Mouse (Mus musculus): ENCODE data around the gene Ddx5.
"Not testable (repeated sequence)": the region's sequence is repeated elsewhere in the genome, so short reads cannot be mapped to it uniquely, and the experiment has no call there.

The Ddx5 gene

DNA sequence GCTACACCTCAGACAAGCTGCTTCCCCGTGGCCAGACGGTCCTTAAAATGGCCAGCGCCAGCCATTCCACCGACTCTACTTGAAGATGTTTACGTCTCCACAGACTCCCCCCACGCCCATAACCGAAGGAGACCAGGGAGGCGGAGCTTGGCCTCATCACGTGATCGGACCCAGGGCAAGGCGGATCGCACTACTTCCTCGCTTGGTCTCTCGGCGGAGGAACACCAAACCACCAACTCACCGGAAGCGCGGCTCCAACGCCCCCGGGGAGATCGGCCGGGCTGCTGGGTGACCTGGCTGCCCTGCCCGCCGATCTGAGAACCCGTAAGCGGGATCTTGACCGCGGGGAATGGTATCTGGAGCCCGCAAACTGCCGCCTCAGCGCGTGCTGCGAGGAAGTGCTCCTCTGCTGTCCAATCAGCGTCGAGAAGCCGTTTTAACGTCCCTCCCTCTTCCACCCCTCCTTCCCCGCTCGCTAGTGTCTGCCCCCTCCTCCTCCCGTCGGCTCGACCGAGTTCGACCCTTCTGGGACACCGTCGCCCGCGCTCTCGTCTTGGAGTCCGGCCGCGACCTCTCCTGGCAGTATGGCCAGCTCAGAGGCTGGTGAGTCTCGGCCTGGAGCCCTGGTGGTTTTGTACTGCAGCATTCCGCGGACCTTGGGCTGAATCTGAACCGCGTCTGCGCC lies at the start of gene Ddx5, which contains the start of gene Cep95:
Gene Ddx5 (minus strand): TSS at position 411 of the 685 bp plus-strand sequence.
Gene Cep95 (plus strand): TSS at position 478 of the 685 bp plus-strand sequence.
- peak; percentile 98 for DNase-seq (ENCODE audit: low spot score)

DNA sequence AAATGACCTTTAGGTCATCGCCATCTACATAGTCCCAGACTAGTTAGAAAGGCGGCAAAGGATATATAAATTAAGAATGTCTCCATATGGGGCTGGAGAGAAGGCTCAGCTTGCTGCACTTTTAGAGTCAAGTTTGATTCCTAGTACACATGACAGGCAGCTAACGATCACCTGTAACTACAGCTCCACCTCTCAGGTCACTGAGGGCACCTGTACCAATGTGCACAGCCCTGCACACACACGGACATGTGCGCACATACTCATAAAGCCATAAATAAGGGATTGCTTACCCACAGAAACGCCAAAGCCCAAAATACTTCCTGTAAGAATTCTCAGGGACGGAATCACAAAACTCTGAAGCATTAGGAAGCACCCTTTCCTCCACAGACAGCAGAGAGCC lies 39.1 kb upstream of the Ddx5 start:
- no peak for DNase-seq (ENCODE audit: low spot score)

DNA sequence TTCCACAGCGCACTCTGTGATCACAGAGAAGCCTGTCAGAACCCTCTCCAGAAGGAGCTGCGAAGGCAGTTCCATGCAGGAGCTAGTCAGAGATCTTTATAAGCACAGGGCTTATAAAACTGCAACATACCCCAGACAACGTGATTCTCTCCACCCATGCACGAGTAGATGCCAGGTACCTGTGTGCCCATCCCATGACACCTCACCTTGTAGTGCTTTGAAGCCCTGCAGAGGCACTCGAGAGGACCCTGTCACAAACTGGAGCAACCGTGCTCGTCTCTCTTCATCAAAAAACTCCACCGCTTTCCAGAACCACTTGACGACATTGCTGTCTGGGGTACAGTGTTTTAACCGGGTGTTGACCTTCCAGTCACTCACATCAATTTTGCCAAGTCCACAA lies 35.4 kb upstream of the Ddx5 start:
- no peak for DNase-seq (ENCODE audit: low spot score)

DNA sequence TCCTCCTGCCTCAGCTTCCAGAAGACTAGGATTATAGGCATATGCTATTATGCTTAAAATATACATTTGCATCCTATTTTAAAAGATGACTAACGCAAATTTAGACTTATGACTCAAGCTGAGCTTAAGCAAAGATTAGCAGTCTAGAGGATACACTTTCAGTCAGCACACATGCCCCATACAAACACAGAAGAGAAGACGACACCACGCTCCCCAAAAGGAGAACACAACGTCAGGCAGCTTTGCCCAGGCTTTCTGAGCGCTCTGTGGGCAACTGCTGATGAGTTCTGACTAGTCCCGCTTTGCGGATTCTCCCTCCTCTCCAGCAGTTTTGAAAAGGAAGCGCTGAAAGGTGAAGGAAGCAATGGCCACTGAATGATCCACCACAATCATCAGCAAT lies 34.8 kb upstream of the Ddx5 start:
- DNase-seq (ENCODE audit: low spot score): no peak

DNA sequence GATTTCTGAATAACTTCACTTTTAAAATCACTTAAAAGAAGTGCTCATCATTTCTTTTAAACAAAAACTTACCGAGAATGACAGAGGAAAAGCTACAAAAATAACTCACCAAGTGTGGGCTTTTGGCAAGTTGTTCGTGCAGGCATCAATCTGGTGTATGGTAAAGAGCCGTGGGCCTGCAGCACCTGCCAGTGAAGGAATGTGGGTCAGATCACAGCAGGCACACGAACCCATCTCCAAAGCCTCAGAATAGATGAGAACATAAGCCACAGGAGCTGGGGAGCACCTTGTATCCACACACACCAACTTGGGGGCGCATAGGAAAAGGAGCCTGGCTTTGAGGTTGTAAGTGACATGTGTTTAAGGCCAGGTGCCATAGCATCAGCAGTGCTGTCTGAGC lies 33.9 kb upstream of the Ddx5 start:
- DNase-seq (ENCODE audit: low spot score): peak; percentile 44

DNA sequence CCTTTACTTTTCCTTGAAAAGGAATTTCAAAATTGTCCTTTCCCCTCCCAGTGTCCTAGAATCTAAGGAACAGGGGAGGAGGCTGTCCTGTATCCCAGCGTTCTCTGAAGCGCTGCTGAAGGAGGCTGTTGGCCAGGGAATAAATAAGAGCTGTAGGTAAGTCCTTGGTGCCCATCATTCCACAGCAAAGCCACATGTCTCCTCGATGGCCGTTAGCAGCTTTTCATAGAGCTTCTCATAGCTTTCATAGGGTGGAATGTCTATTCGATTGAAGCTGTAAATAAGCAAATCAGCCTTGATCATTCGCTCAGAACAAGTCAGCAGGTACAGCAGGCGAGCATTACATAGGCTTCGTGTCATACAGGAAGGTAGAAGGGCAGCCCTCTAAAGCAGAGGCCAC lies 33.5 kb upstream of the Ddx5 start:
- DNase-seq (ENCODE audit: low spot score): no peak

DNA sequence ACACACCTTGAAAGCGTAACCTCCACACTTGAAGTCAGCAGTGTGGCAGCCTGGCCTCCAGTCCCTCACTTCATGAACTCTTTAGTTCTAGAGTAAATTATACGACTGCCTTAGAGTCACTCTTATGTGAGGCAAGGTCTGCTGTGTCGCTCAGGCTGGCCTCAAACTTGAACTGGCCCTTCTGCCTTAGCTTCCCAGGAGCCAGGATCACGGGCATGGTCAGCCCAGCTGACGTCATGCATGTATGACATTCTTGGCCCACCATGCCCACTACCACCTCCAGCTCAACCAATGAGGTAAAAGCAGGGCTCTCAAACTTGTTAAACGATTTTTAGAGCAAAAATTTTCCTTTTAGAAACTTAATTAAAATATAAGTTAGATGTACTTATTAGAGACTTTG lies 32.4 kb upstream of the Ddx5 start:
- no peak for DNase-seq (ENCODE audit: low spot score)

DNA sequence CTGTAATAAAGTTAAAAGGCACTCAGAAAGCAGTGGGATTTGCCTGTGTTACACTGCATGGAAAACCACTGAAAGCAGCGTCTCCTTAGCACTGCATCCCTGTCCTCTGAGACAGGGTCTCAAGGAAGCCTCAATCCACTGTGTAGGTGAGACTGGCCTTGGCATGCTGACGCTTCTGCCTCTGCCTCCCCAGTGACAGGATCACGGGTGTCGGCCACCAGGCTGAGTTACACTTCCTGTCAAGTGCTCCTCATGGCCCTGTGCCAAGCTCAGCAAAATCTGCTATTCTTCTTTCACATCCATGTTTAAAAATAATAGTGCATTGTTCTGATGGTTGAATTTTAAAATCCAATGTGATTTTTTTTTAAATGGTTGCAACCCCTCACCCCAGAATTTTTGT lies 32.0 kb upstream of the Ddx5 start:
- DNase-seq (ENCODE audit: low spot score): no peak

DNA sequence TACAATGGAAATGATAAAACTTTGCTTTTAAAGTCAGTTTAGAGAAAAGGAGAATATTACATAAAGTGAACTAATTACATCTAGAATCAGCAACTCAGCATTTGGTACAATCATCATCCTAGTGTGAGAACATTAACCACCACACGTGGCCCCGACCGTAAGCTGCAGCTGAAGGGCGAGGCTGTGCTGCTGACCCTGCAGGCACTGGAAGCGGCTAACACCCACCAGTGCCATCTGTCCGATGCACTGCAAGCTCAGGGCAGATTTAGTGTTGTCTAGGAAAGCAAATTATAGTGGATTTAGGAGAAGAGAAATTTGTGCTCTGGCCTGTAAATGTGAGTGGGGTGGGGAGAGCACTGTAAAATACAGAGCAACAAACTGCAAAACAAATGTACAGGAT lies 31.3 kb upstream of the Ddx5 start:
- DNase-seq (ENCODE audit: low spot score): no peak

DNA sequence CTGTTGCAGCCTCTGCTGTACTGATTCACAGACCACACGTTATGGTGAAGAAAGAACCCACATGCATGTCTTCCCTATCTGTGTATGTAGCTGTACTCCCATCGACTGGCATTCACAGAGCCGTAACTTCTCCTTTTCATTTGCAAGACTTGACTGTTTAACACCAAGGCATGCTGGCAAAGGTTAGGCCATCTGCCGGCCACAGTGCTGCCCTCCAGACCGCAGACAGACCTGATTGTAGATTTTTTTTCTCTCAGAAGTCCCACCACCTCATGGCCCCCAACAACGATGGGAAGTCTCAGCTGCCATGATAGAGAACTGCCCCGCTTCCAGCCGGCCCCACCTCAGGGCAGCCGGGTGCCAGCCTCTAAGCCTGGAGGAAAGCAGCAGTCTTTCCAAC lies 30.6 kb upstream of the Ddx5 start:
- no peak for DNase-seq (ENCODE audit: low spot score)

DNA sequence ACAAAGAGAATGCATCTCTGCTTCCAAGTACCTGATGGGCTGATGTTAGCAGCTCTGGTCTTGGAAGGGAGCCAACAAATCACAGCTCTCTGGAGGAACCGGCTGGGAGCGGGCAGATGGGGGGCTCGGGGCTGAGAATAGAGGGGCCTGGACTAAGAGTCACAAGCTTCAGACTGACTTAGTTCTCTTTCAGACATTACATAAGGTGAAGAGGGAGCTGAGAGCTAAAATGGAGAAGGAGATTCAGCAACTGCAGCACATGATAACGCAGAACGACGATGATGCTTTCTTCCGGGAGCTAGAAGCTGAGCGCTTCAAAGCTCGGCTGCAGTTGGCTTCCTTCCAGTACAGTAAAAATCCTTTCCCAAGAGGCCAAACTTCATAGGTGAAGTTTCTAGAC lies 29.4 kb upstream of the Ddx5 start:
- no peak for DNase-seq (ENCODE audit: low spot score)

DNA sequence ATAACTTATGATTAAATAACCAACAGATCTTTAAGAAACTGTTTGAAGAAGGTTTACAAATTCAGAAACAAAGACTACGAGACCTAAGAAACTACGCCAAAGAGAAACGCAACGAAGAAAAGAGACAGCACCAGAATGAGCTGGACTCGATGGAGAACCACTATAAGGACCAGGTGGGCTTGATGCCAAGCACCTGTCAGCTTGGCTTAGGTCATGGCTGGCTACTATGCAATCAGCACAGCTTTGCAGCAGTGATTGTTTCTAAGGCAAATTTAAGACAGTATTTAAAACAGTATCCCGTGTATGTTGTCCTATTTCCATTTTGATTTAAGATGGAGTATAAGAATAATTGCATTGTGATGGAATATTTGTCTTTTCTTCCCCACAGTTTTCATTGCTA lies 28.8 kb upstream of the Ddx5 start:
- DNase-seq (ENCODE audit: low spot score): no peak

DNA sequence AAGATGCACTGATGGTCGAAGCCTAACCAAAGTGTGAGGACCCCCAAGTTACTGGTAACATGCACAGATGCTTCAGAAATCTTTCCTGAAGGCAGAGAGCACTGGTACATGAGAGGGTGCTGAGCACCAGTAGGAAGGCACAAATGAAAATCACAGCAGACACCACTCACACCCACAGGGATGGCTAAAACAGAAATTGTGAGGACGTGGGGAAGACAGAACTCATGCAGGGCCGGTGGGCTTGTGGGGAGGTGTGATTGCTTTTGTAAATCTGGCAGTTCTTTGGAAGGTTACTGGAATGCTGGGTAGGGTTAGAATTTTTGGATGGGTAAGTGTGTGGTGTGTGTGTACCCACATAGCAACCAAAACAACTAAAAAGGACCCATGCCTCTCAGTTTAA lies 28.2 kb upstream of the Ddx5 start:
- no peak for DNase-seq (ENCODE audit: low spot score)

DNA sequence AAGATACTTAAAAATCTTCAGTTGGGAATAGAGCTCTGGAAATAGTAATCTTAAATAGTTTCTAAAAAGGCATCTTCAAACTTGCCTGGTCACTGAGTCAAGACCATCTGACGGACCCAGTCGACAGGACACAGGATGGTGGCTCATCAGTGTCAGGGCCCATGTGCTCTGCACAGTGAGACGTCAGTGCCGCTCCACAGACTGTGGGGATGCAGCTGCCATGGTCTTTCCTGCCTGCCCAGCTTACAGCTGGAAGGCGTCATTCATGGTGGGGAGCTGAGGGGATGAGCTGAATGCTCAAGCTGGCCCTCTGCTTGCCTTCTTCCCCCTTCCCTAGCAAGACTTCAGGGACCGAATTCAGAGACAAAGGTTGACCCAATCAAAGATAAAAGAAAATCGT lies 27.3 kb upstream of the Ddx5 start:
- DNase-seq (ENCODE audit: low spot score): no peak

DNA sequence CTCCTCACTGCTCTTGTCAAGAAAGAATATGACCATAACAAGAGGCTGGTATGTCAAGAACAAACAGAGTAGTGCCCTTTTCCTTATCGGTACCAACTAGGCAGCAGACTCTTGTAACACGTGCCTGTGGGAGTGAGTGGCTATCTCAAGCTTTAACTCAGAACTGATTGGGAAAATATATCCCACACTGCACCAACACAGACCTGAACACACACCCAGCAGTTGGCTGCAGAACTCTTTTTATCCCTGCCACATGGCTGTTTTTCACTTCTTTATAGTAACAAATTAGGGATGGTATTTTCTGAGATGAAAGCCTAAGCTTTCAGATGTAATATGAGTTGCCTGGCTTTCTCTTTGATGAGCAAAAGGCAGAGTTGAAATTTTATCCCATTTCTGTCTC lies 26.8 kb upstream of the Ddx5 start:
- no peak for DNase-seq (ENCODE audit: low spot score)

DNA sequence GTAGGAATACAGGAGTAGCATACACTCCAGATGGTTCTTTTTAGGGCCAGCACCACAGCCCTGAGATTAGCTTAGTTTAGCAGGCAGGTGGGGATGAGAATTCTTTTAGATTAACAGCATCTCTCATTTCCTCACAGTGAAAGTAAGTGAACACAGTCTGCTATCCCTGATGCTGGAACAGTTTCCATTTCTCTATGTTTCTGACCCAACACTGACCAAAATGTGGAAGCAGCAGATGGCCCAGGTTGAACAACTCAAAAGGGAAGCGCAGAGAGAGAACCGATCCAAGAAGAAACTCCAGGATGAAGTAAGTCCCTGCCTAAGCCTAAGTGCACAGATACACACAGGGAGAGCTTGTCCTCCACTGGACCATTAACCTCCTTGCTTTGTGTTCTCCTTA lies 26.3 kb upstream of the Ddx5 start:
- DNase-seq (ENCODE audit: low spot score): no peak

DNA sequence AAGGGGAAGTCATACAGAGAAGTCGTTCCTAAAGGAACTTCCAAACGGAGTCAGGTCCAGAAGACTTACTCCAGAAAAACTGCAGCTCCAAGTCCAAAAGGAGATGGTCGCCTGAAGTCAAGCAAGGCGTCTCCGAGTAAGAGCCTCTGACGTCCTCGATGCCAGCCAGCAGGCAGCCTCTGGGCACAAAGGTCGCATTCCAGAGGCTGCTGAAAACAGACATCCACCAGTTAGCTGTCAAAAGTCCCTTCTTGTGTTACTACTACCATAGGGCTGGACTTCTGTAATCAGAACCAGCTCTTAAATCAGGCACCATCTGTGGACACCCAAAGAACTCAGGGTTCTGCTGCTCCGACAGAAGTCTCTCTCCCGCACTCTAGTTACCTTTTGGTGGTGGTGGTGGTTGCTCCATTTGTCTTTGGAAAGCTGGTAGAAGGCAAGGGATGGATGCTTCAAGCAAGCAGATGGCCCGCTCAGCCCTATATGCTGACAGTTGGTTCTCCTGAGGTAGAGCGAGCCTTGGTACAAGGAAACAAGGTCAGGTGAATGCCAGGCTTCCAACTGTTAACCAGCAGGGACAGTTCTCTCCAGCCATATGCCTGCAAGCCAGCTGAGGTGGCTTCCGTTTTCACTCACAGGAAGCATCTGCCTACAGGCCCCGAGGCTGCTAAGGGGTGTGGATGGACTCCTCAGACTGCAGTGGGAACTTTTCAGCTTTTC lies 25.8 kb upstream of the Ddx5 start:
- DNase-seq (ENCODE audit: low spot score): no peak

DNA sequence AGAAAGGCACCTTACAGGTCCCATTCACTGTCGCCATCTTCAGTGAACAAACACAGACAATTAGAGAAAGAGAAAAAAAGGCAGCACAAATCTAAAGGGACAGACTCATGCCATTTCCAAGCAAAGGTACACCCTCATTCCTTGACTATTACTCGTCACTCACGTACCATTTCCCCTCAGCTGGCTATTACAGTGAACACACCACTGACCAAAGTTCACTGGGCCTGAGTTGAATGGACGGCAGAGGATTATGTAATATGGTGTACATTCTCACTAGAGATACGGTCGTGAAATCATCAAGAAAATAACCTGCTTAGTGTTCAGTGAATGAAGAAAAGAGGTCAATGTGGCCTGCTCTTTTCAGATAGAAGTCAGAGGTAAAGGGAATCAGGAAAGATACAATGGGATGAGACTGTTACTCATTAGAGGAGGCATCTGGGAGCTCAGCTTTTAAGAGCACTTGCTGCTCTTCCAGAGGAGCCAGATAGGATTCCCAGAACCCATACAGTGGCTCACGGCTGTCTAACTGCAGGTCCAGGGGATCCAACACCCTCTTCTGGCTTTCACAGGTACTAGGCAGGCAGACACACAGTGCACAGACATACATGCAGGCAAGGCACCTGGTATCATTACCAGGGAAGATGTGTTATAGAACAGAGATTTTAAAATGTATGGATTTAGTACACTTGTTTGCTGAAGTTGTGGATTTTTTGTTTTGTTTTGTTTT lies 23.6 kb upstream of the Ddx5 start:
- DNase-seq (ENCODE audit: low spot score): no peak

DNA sequence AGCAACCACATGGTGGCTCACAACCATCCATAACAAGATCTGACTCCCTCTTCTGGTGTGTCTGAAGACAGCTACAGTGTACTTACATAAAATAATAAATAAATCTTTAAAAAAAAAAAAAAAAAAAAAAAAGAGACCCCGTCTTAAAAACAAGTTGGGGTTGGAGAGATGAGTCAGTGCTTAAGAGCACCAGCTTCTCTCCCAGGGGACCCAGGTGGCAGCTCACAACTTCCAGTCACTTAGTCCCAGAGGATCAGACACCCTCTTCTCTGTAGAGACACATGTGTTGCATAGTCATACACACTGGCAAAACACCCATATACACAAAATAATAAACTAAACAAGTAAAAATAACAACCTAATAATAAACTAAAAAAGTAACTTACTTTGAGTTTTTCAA lies 18.5 kb upstream of the Ddx5 start:
- DNase-seq (ENCODE audit: low spot score): not testable (repeated sequence)

DNA sequence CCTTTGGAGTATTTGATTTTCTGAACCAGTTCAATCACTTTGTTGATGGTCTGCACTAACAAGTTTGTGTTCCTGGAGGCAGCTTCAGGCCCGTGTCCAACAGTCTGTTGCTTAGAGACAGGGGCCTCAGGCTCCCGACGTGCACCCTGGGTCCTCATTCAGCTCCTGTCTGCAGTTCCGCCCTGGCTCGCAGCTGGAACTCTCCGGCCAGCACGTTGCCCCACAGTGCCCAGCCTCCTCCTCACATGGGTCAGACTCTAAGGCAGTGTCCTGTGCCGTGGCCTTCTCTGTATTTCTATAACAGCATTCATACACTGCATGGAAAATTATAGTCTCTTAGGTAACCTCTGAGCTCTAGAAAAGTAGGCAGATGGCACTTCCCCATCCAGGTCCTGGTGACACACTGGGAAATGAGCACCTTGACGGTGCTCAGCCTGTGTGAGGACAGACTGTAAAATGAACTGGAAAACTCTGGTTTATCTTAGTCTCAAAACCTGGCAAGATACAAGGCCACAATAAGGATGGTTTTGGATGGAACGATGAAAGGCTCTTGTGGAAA lies 13.2 kb upstream of the Ddx5 start:
- DNase-seq (ENCODE audit: low spot score): no peak

DNA sequence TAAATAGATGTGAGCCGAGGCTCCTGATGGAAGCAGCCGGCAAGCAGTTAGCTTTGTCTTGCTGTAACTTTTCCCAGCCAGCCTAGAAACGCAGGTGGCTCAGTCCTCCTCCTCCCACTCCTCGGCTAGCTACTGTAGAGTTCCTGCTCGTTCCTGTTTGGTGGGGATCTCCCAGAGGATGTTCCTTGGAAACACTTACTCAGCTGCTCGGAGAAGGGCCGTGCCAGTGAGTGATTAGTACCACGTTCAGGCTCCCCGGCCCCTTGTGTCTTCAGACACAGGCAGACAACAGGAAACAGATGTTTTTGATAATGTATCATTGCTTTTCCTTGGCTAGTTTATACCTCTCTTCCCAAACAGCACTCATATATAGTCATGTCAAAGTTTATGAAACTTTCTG lies 6.7 kb upstream of the Ddx5 start:
- DNase-seq (ENCODE audit: low spot score): no peak

DNA sequence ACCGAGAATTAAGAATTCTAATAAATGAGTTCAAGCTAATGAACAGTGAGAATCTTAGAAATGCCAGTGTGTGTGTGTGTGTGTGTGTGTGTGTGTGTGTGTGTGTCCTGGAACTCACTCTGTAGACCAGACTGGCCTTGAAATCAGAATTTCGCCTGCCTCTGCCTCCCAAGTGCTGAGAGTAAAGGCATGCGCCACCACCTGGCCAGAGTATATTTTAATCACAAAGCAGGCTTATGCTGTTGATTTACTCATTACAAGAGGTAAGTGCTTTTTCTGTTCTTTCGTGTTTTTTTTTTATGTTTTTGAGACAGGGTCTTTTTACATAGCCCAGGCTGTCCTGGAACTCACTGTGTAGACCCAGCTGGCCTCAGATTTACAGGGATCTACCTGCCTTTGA lies 4.9 kb upstream of the Ddx5 start:
- no peak for DNase-seq (ENCODE audit: low spot score)

DNA sequence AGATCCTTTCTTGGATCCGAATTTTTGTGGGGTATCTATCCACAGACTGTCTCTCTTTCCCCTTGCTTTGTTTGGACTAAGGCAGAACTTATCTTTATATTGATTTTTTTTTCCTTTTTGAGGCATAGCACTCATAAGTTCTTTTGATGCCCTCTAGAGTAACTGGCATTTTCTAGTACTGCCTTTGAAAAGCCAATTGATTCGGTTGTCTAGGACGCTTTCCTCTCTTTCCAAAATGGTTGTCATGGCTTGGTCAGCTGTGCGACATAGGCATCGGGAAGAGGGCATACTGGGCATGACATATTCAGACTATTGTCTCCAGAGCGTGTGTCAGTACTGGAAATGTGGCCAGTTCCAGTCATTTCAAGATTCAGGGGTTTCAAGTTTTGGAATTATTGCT lies 664 bp upstream of the Ddx5 start:
- no peak for DNase-seq (ENCODE audit: low spot score)
